Mouse (Mus musculus): ENCODE data around the gene Slc38a9. TPM values are rescaled to one million over a fixed set of nuclear protein-coding genes. Genes with fewer than 3 reads are reported as not detected.

The Slc38a9 gene
- polyA plus RNA-seq, 1 experiment, result 68.8 TPM

GRCm38 (mm10) chr13:112683312-112683711 lies 22.8 kb downstream of the Slc38a9 start:
- TF ChIP-seq POLR2A (IDR thresholded peaks at IDR 0.05; ENCODE audit: control insufficient read depth, low read depth, low read length) (no peak), CTCF (IDR thresholded peaks at IDR 0.05; ENCODE audit: control insufficient read depth, insufficient read depth, insufficient replicate concordance, low read depth, low read length) (no peak)
- Histone ChIP-seq H3K27ac (ENCODE audit: control insufficient read depth, insufficient read depth, low read depth, low read length) (no peak overlapping the region), H3K36me3 (ENCODE audit: control insufficient read depth, insufficient read depth, low read length) (peaks cover 1% of the 10 kb centered on the region; the same call in 1 of the 2 replicates), H3K4me3 (ENCODE audit: control insufficient read depth, low read depth, low read length) (no peak overlapping the region), H3K4me1 (ENCODE audit: control insufficient read depth, insufficient read depth, low read length) (no peaks in the 10 kb centered on the region), H3K27me3 (ENCODE audit: control insufficient read depth, insufficient read depth, low read length) (no peaks in the 10 kb centered on the region)

- no peak overlapping the region for H3K4me3 ChIP-seq (ENCODE audit: control insufficient read depth, low read depth, low read length)
- no peak overlapping the region for H3K27ac ChIP-seq (ENCODE audit: control insufficient read depth, insufficient read depth, low read depth, low read length)
- no peaks in the 10 kb centered on the region for H3K27me3 ChIP-seq (ENCODE audit: control insufficient read depth, insufficient read depth, low read length)
- peaks cover 1% of the 10 kb centered on the region; the same call in 1 of the 2 replicates for H3K36me3 ChIP-seq (ENCODE audit: control insufficient read depth, insufficient read depth, low read length)
- TF ChIP-seq POLR2A (IDR thresholded peaks at IDR 0.05; ENCODE audit: control insufficient read depth, low read depth, low read length) (no peak), CTCF (IDR thresholded peaks at IDR 0.05; ENCODE audit: control insufficient read depth, insufficient read depth, insufficient replicate concordance, low read depth, low read length) (no peak)
- H3K4me1 ChIP-seq (ENCODE audit: control insufficient read depth, insufficient read depth, low read length), result no peaks in the 10 kb centered on the region
These were observed 23.4 kb downstream of the Slc38a9 start for GRCm38 (mm10) chr13:112683970-112684369.

GRCm38 (mm10) chr13:112686155-112686554 lies 25.6 kb downstream of the Slc38a9 start:
- Histone ChIP-seq H3K27ac (ENCODE audit: control insufficient read depth, insufficient read depth, low read depth, low read length) (no peak overlapping the region), H3K36me3 (ENCODE audit: control insufficient read depth, insufficient read depth, low read length) (peaks cover 1% of the 10 kb centered on the region; the same call in 1 of the 2 replicates), H3K4me3 (ENCODE audit: control insufficient read depth, low read depth, low read length) (no peak overlapping the region), H3K4me1 (ENCODE audit: control insufficient read depth, insufficient read depth, low read length) (no peaks in the 10 kb centered on the region), H3K27me3 (ENCODE audit: control insufficient read depth, insufficient read depth, low read length) (no peaks in the 10 kb centered on the region)
- TF ChIP-seq POLR2A (IDR thresholded peaks at IDR 0.05; ENCODE audit: control insufficient read depth, low read depth, low read length) (no peak), CTCF (IDR thresholded peaks at IDR 0.05; ENCODE audit: control insufficient read depth, insufficient read depth, insufficient replicate concordance, low read depth, low read length) (no peak)

DNA sequence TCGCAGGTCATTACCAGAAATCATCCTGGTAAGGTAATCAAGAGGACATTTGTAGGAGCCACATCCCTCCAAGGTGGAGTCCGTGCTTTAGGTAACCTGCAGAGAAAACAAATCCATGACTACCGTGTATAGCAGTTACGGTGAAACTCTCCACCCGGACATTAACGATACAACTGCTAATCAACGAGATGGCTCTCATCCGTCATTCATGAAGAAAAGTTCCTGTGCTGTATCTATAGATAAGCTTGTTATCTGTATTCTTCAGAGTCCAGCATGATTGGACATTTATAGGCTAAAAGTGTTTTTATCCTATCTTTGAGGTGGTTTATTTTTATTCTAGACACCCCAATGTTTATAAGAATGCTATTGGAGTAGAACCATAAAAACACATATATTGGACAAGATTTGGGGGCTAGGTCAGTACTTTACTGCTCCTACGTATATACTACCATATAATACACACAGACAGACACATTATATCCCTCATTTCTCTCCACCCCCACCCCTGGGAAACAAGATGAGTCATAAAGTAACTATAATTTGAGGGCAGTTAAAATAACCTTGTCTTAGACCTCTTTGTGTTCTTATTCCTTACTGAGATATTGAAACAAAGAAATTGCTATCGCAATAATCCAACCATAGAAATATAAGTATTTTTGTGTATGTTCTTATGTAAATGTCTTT lies 32.5 kb downstream of the Slc38a9 start:
- no peak for TF ChIP-seq CTCF (IDR thresholded peaks at IDR 0.05; ENCODE audit: control insufficient read depth, insufficient read depth, insufficient replicate concordance, low read depth, low read length)
- TF ChIP-seq POLR2A (IDR thresholded peaks at IDR 0.05; ENCODE audit: control insufficient read depth, low read depth, low read length), result no peak
- Histone ChIP-seq H3K27ac (ENCODE audit: control insufficient read depth, insufficient read depth, low read depth, low read length) (no peak overlapping the region), H3K4me3 (ENCODE audit: control insufficient read depth, low read depth, low read length) (no peak overlapping the region), H3K36me3 (ENCODE audit: control insufficient read depth, insufficient read depth, low read length) (peaks cover 3% of the 10 kb centered on the region; the same call in 1 of the 2 replicates), H3K27me3 (ENCODE audit: control insufficient read depth, insufficient read depth, low read length) (no peaks in the 10 kb centered on the region), H3K4me1 (ENCODE audit: control insufficient read depth, insufficient read depth, low read length) (no peaks in the 10 kb centered on the region)

- no peak overlapping the region for H3K4me3 ChIP-seq (ENCODE audit: control insufficient read depth, low read depth, low read length)
- H3K27ac ChIP-seq (ENCODE audit: control insufficient read depth, insufficient read depth, low read depth, low read length), result no peak overlapping the region
- TF ChIP-seq POLR2A (IDR thresholded peaks at IDR 0.05; ENCODE audit: control insufficient read depth, low read depth, low read length) (no peak), CTCF (IDR thresholded peaks at IDR 0.05; ENCODE audit: control insufficient read depth, insufficient read depth, insufficient replicate concordance, low read depth, low read length) (0 out of 2 replicates have a peak, but pooled peaks have one; percentile 4)
- H3K4me1 ChIP-seq (ENCODE audit: control insufficient read depth, insufficient read depth, low read length), result no peaks in the 10 kb centered on the region
- peaks cover 3% of the 10 kb centered on the region; the same call in 1 of the 2 replicates for H3K36me3 ChIP-seq (ENCODE audit: control insufficient read depth, insufficient read depth, low read length)
- H3K27me3 ChIP-seq (ENCODE audit: control insufficient read depth, insufficient read depth, low read length), result no peaks in the 10 kb centered on the region
These were observed 35.1 kb downstream of the Slc38a9 start for GRCm38 (mm10) chr13:112695526-112696240.

- no peak overlapping the region for H3K27ac ChIP-seq (ENCODE audit: control insufficient read depth, insufficient read depth, low read depth, low read length)
- H3K4me3 ChIP-seq (ENCODE audit: control insufficient read depth, low read depth, low read length), result no peak overlapping the region
- no peaks in the 10 kb centered on the region for H3K4me1 ChIP-seq (ENCODE audit: control insufficient read depth, insufficient read depth, low read length)
- H3K27me3 ChIP-seq (ENCODE audit: control insufficient read depth, insufficient read depth, low read length), result no peaks in the 10 kb centered on the region
- H3K36me3 ChIP-seq (ENCODE audit: control insufficient read depth, insufficient read depth, low read length), result no peaks in the 10 kb centered on the region
- no peak for TF ChIP-seq CTCF (IDR thresholded peaks at IDR 0.05; ENCODE audit: control insufficient read depth, insufficient read depth, insufficient replicate concordance, low read depth, low read length)
- no peak for TF ChIP-seq POLR2A (IDR thresholded peaks at IDR 0.05; ENCODE audit: control insufficient read depth, low read depth, low read length)
These were observed 40.7 kb downstream of the Slc38a9 start for GRCm38 (mm10) chr13:112701256-112701655.

DNA sequence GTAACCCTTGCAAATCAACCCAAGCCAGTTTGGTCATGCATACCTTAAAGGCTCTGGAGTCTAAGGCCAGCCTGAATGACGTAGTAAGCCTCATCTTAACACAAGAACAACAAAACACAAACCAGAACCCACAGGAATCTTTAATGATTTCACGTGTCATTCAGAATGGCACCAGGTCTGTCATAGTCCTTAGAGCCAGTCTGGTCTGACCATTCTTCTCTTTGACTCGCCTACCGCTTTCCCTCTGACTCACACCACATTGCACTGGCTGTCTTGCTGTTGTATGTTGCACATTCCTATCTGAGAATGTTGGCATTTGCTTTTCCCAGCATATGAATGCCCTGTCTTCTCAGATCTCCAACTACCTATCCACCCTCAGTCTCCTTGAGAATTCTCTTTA lies 45.8 kb downstream of the Slc38a9 start:
- H3K4me1 ChIP-seq (ENCODE audit: control insufficient read depth, insufficient read depth, low read length), result no peaks in the 10 kb centered on the region
- TF ChIP-seq POLR2A (IDR thresholded peaks at IDR 0.05; ENCODE audit: control insufficient read depth, low read depth, low read length) (no peak), CTCF (IDR thresholded peaks at IDR 0.05; ENCODE audit: control insufficient read depth, insufficient read depth, insufficient replicate concordance, low read depth, low read length) (no peak)
- no peaks in the 10 kb centered on the region for H3K36me3 ChIP-seq (ENCODE audit: control insufficient read depth, insufficient read depth, low read length)
- no peak overlapping the region for H3K27ac ChIP-seq (ENCODE audit: control insufficient read depth, insufficient read depth, low read depth, low read length)
- no peak overlapping the region for H3K4me3 ChIP-seq (ENCODE audit: control insufficient read depth, low read depth, low read length)
- H3K27me3 ChIP-seq (ENCODE audit: control insufficient read depth, insufficient read depth, low read length), result no peaks in the 10 kb centered on the region

All from testis, adult 2 months (tissue).